Comparison of ENCODE assay signal across 19 mouse cellular contexts in genomic region chr3:66193910-66194562, GRCm38 (mm10). TPM values are rescaled to one million over a fixed set of nuclear protein-coding genes. Genes with fewer than 3 reads are reported as not detected.
"Had no signal": no experiment of that assay in that cellular context is flagged by ENCODE, and none has a peak within 500 bp of the region (broad histone marks: within the 10 kb centered on the region; RNA-seq: fewer than 3 reads in every experiment).

No protein-coding gene starts in this region.

- H3K36me3 ChIP-seq: limb, embryonic 15.5 days; liver, embryonic 13.5 days; lung, embryonic 15.5 days; midbrain, embryonic 12.5 days; neural tube, embryonic 13.5 days; stomach, embryonic 15.5 days had no signal

- H3K4me2 ChIP-seq: limb, embryonic 15.5 days; liver, embryonic 13.5 days; lung, embryonic 15.5 days; midbrain, embryonic 12.5 days; neural tube, embryonic 13.5 days; stomach, embryonic 15.5 days had no signal

- H3K9ac ChIP-seq: limb, embryonic 15.5 days; liver, embryonic 13.5 days; liver, postnatal 0 days; lung, embryonic 15.5 days; midbrain, embryonic 12.5 days; neural tube, embryonic 13.5 days; stomach, embryonic 15.5 days had no signal

- H3K27me3 ChIP-seq: limb, embryonic 15.5 days; liver, embryonic 13.5 days; lung, embryonic 15.5 days; midbrain, embryonic 12.5 days; neural tube, embryonic 13.5 days; stomach, embryonic 15.5 days had no signal

- H3K27ac ChIP-seq: kidney, postnatal 0 days; left cerebral cortex, adult 2 months; limb, embryonic 15.5 days; liver, embryonic 13.5 days; lung, embryonic 15.5 days; macrophage; midbrain, embryonic 12.5 days; neural tube, embryonic 13.5 days; stomach, embryonic 15.5 days had no signal

- ATAC-seq: intestine, postnatal 0 days; liver, postnatal 0 days had no signal

- H3K4me3 ChIP-seq: left cerebral cortex, adult 2 months; limb, embryonic 15.5 days; liver, embryonic 13.5 days; lung, embryonic 15.5 days; megakaryocyte, embryonic 14.5 days; midbrain, embryonic 12.5 days; neural tube, embryonic 13.5 days; stomach, embryonic 15.5 days had no signal

- H3K4me1 ChIP-seq: limb, embryonic 15.5 days; liver, embryonic 13.5 days; lung, embryonic 15.5 days; megakaryocyte, embryonic 14.5 days; neural tube, embryonic 13.5 days; stomach, embryonic 15.5 days had no signal

- H3K9me3 ChIP-seq: limb, embryonic 15.5 days; liver, embryonic 13.5 days; lung, embryonic 15.5 days; megakaryocyte, embryonic 14.5 days; midbrain, embryonic 12.5 days; neural tube, embryonic 13.5 days; stomach, embryonic 15.5 days had no signal

- DNase-seq: kidney, adult 9 months; kidney, postnatal 36 days; liver, embryonic 13.5 days; liver, postnatal 0 days; lung, postnatal 14 days; right cerebral cortex, adult 18-20 months; spleen, adult 18-20 months; thymus, adult 2 months; thymus, postnatal 25 days had no signal

RNA-seq across cellular contexts. Expression of gene Ptx3, which starts 25.7 kb away (rescaled TPM):
- polyA plus RNA-seq: macrophage had no signal
